Mouse (Mus musculus) lung, adult 2 months (tissue): ENCODE measurements at regions not wholly inside any gene's neighbourhood (a gene's known extent, or its start where the extent isn't known, plus 50 kb on each side); places are given as distances from the start of the nearest gene placed in this dataset.

ENCODE experiments used
- CTCF ChIP-seq: fragments of 200-500 bp; IDR thresholded peaks from 2 replicates; pipeline ENCODE4 v1.5.1; 2011; ENCODE audit warnings: mild to moderate bottlenecking, low read length, control low read depth; ENCODE audit not compliant: insufficient read depth
- POLR2A ChIP-seq: fragments of 200-500 bp; IDR thresholded peaks from 2 replicates; pipeline ENCODE4 v1.6.1; 2011; ENCODE audit warnings: low read depth, mild to moderate bottlenecking, control low read depth, low read length, borderline replicate concordance; ENCODE audit errors: extremely low read depth

DNA sequence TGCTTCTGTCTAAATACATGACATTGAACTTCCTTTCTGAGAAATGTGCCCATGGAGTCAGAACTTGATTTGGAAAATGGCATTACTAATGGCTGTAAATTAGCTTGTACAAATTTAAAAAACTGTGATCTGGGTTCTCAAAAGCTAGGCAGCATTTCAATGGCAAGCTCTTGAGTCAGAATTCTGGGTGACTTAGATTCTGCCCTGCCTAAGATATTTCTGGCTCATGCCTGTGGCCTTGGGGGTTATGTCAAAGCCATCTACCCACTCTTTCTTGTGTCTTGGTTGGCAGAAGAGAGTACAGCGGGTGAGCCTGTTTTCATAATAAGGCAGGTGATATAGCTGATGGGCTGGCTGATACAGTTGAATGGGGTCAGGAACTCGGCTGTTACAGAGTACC, 404.4 kb upstream of the Clnk start:
- TF ChIP-seq POLR2A (no peak), CTCF (no peak)
